Mouse (Mus musculus) G1E (cell line): ENCODE data around the gene Defa26.
"Not testable (repeated sequence)": the region's sequence is repeated elsewhere in the genome, so short reads cannot be mapped to it uniquely, and the experiment has no call there.

ENCODE experiments used
- CTCF ChIP-seq: IDR thresholded peaks from 2 replicates; pipeline ENCODE4 v1.5.1; 2012; ENCODE audit warnings: low read depth, low read length, inconsistent platforms, mixed read lengths
- GATA1 ChIP-seq: IDR thresholded peaks from 2 replicates; pipeline ENCODE4 v1.6.1; 2012; ENCODE audit warnings: borderline replicate concordance, low read length, inconsistent platforms, mixed read lengths
- GATA2 ChIP-seq: IDR thresholded peaks from 2 replicates; pipeline ENCODE4 v1.6.1; 2012; ENCODE audit warnings: low read depth, low read length, inconsistent platforms, borderline replicate concordance

GRCm38 (mm10) chr8:21665497-21665896, 47.5 kb downstream of the Defa26 start, which contains the start of gene Defa34:
- not testable (repeated sequence) for TF ChIP-seq CTCF, GATA1, GATA2
